Mouse (Mus musculus) lung, adult 2 months (tissue): ENCODE results near the gene Marf1. TPM values are rescaled to one million over a fixed set of nuclear protein-coding genes. Genes with fewer than 3 reads are reported as not detected.

Experiments
- DNase-seq: peaks from one replicate; pipeline ENCODE4 v3.0.0; 2022
- H3K4me1 ChIP-seq: fragments of 200-500 bp; 2 replicates; pipeline ENCODE4 v1.6.1; 2011; ENCODE audit warnings: low read length; ENCODE audit not compliant: control insufficient read depth, insufficient read depth
- H3K4me3 ChIP-seq: fragments of 200-500 bp; replicated peaks from 2 replicates; pipeline ENCODE3; 2011; ENCODE audit warnings: low read depth, mild to moderate bottlenecking, control low read depth, low read length; ENCODE audit errors: extremely low read depth
- CTCF ChIP-seq: fragments of 200-500 bp; IDR thresholded peaks from 2 replicates; pipeline ENCODE4 v1.5.1; 2011; ENCODE audit warnings: mild to moderate bottlenecking, low read length, control low read depth; ENCODE audit not compliant: insufficient read depth
- POLR2A ChIP-seq: fragments of 200-500 bp; IDR thresholded peaks from 2 replicates; pipeline ENCODE4 v1.6.1; 2011; ENCODE audit warnings: low read depth, mild to moderate bottlenecking, control low read depth, low read length, borderline replicate concordance; ENCODE audit errors: extremely low read depth
- WGBS: fragments of 180-500 bp; shearing (Covaris S2); methylation state at CpG from one replicate; pipeline ENCODE4 v1.1.7; 2018; 5-methylcytosine and 5-hydroxymethylcytosine counted together
- polyA plus RNA-seq: library from polyadenylated mRNA; depleted of rRNA; stranded (reverse); fragments of >200 nt; gene quantifications from 2 replicates; pipeline ENCODE4 v1.2.3, GENCODE M21; 2012

Marf1 gene
- polyA plus RNA-seq, 1 experiment: 15.7 TPM

DNA sequence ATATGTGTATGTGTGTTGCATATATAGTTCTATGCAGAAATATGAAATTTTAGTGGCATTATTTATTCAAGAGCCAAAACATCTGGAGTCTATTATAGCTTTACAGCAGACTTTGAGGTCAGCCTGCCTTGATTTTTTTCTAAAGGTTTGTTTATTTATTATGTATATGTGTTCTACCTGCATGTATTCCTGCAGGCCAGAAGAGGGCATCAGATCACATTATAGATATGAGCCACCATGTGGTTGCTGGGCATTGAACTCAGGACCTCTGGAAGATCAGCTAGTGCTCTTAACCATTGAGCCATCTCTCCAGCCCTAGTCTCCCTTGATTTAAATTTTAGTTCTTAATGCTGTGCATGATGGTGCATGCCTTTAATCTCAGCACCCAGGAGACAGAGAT is 15.4 kb downstream of the Marf1 start:
- H3K4me3 ChIP-seq: no peak overlapping the region
- DNase-seq: no peak
- no peak for TF ChIP-seq POLR2A
- no peak for TF ChIP-seq CTCF
- H3K4me1 ChIP-seq: no peaks in the 10 kb centered on the region

DNA sequence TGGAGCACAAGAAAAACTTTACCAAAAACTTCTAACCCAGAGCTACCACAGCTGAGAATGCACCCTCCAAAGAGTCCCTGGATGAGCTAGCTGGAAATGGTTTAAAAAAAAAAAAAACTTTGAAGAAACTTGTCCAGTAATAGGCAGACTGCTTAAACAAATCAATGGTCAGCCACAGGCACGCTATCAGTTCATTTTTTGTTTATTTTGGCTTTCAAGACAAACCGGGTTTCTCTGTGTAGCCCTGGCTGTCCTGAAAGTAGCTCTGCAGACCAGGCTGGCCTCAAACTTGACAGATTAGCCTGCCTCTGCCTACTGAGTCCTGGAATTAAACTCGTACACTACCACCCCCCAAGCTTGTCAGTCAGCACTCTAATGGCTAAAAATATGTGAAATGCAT is 19.9 kb downstream of the Marf1 start:
- Histone ChIP-seq H3K4me3 (no peak overlapping the region), H3K4me1 (no peaks in the 10 kb centered on the region)
- no peak for DNase-seq
- TF ChIP-seq POLR2A (no peak), CTCF (no peak)
- WGBS: 41% methylated on average over 3 of the region's 3 CpGs

DNA sequence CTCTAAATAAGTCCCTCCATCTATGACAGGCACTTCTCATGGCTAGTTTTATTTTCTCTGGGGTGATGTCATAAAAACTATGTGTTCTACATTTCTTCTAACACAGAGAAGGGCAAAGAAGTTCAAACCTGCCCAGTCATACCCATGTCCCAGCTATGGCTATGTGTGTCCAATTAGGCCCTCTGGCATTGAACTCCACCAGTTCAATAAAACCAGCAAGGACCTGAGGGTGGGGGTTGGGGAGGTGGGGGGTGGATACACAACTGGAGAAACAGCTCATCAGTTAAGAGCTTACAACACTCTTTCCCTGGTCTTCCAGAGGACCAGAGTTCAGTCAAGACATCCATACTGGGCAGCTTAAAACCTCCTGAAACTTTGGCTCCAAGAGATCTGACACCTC is 24.0 kb downstream of the Marf1 start:
- no peak for DNase-seq
- H3K4me3 ChIP-seq: no peak overlapping the region
- no peaks in the 10 kb centered on the region for H3K4me1 ChIP-seq
- TF ChIP-seq POLR2A: no peak
- no peak for TF ChIP-seq CTCF

DNA sequence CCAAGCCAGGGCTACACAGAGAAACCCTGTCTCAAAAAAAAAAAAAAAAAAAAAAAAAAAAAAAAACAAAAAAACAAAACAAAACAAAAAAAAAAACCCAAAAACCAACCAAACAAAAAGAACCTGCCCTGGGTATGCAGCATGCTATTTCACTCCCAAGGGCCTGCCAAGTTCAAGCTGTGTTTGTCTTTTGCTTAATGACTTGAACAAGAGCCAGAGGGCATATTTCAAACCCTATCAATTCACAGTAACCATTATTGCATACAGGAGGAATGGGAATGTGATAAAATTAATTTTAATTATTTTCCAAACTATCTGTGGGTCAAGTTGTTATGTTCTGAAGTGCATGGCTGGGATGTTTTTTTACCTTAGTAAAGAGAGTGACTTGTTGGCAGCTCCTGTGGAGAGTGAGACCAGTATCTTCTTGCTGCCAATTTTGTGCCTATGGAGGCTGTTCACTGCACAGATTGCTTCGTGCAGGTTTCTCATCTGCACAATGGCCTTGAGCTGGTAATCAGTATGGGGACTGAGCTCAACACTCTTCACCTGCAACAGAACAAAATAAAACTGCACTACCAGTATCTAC is 25.1 kb downstream of the Marf1 start:
- H3K4me1 ChIP-seq: no peaks in the 10 kb centered on the region
- 66% methylated on average over 1 of the region's 1 CpGs for WGBS
- DNase-seq: no peak
- TF ChIP-seq CTCF (no peak), POLR2A (no peak)
- H3K4me3 ChIP-seq: no peak overlapping the region

DNA sequence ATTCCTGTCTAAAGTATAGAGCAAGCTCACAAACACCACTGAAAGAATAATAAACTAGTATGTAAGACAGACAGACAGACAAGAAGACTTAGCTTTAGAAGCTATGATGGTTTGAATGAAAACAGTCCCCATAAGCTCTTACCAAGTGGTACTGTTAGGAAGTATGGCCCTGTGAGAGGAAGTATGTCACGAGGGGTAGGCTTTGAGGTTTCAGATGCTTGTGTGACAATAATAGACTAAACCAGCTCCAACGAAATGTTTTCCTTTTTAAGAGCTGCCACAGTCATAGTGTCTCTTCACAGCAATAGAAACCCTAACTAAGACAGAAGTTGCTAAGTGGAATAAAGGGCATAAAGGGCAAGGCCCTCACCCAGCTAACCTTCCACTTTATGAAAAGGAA is 28.1 kb downstream of the Marf1 start:
- Histone ChIP-seq H3K4me3 (no peak overlapping the region), H3K4me1 (no peaks in the 10 kb centered on the region)
- no peak for TF ChIP-seq POLR2A
- no peak for TF ChIP-seq CTCF
- WGBS: 80% methylated on average over 2 of the region's 2 CpGs
- DNase-seq: no peak

DNA sequence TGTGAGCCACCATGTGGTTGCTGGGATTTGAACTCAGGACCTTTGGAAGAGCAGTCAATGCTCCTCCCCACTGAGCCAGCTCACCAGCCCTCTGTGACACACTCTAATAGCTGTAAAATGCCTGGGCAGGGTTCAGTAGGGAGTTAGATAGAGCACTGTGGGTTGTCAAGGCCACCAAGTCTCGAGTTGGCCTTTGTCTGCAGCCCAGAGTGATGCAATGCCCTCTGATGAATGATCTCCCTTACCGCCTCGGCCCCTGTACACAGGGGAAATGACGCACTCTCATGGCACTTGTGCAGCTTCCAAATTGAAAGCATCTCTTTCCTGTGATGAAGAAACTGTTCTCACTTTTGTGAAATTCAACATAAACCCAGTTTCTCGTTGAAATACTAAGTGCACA is 31.3 kb downstream of the Marf1 start:
- Histone ChIP-seq H3K4me3 (no peak overlapping the region), H3K4me1 (no peaks in the 10 kb centered on the region)
- DNase-seq: no peak
- 62% methylated on average over 5 of the region's 5 CpGs for WGBS
- TF ChIP-seq CTCF (no peak), POLR2A (no peak)

DNA sequence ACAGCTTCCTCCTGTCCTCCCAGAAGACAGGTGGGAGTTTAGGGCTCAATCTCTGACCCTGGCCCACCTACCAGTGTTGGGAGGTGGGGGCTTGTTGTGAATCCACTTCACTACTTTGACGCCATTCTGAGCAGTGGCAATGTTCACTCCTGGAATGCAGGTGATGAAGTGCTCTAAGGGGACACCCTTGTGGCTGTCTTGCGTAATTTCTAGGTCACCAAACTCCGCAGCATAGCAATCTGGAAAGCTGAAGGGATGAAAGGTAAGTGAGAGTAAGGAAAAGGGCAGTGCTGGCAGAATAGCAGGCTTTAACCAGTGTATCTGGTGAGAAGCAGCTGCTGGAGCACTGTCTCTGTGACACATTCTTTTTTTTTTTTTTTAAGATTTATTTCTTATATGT is 31.8 kb downstream of the Marf1 start:
- DNase-seq: no peak
- WGBS: 68% methylated on average over 3 of the region's 3 CpGs

DNA sequence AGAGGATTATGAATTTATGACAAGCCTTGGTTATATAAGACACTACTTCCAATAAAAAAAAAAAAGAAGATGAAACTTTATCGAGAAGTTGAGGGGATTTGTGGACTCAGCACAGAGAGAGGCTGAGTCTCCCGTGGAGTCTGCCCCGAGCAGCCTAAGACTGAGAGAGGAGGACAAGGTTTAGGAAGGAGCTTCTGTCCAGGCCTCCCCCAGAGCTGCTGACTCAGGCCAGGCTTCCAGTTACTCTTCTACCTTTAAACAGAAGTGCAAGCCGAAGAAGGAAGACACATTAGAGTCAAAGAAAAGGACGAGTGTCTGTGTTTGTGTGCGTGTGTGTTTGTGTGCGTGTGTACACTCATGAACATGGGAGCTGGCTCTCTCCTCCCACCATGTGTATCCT is 32.4 kb downstream of the Marf1 start:
- WGBS: 89% methylated on average over 7 of the region's 7 CpGs
- TF ChIP-seq POLR2A: no peak
- no peak for DNase-seq
- no peak overlapping the region for H3K4me3 ChIP-seq
- no peaks in the 10 kb centered on the region for H3K4me1 ChIP-seq

More for the DNA sequence above, 31.8 kb downstream of the Marf1 start:
- TF ChIP-seq POLR2A (no peak), CTCF (no peak)
- no peaks in the 10 kb centered on the region for H3K4me1 ChIP-seq
- no peak overlapping the region for H3K4me3 ChIP-seq

DNA sequence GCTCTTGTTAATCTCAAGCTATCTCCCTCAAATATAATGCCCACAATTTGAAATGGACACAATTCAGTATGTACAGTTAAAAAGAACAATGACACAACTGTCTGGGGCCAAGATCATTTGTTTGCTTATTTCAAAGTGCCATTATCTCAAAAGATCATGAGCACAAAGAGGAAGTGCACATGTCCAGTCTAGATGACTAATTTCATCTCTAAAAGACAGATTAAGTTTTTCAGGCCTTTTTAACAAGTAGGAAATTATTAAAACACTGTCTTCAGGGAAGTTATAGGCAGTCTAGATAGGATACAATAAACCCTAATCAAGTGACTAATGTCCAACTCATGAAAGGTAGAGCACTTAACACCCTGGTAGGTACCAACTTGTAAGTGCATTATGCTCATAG is 34.2 kb downstream of the Marf1 start:
- TF ChIP-seq CTCF (no peak), POLR2A (no peak)
- DNase-seq: no peak
- Histone ChIP-seq H3K4me1 (no peaks in the 10 kb centered on the region; the same call in 1 of the 2 replicates), H3K4me3 (no peak overlapping the region)

DNA sequence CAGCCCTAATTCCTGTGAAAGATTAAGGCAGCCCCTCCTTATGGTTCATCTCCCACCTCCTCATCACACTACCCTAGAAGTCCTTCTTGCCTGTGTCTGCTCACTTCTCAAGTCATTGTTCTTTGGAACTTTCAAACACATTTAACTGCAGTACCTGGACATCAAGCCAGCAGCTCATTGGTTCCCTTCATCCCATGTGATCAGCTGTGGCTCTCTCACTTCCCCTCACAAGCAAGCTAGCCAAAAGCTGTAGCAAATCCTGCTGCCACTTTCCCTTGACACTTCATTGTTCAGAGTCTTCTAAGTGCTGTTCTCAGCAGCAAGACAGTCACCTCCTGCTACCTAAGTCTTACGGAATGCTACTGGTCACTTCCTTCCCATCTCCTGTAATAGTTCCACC is 37.9 kb downstream of the Marf1 start:
- 68% methylated on average over 1 of the region's 1 CpGs for WGBS
- no peak for DNase-seq
- TF ChIP-seq CTCF: no peak
- no peak for TF ChIP-seq POLR2A
- Histone ChIP-seq H3K4me3 (no peak overlapping the region), H3K4me1 (no peaks in the 10 kb centered on the region; the same call in 1 of the 2 replicates)
